Mouse (Mus musculus) heart, postnatal 0 days (tissue): ENCODE data around the gene Primpol. TPM values are rescaled to one million over a fixed set of nuclear protein-coding genes. Genes with fewer than 3 reads are reported as not detected.
A peak's percentile ranks its signal among the peaks of the same experiment; 100 is the strongest.

ENCODE experiments used
- ATAC-seq: fragments of 200-750 bp; cut with Nextera tagmentation; 2 replicates; pipeline ENCODE4 v1.8.0; 2017; ENCODE audit warnings: low read depth, moderate number of reproducible peaks, moderate library complexity; ENCODE audit not compliant: insufficient read depth
- DNase-seq: peaks from one replicate; pipeline ENCODE4 v3.0.0-alpha.2; 2016; ENCODE audit warnings: low spot score
- H3K27ac ChIP-seq: fragments of 300-500 bp; sonication (generic); 2 replicates; pipeline ENCODE4 v1.5.1; 2014; ENCODE audit warnings: low read depth, mild to moderate bottlenecking
- H3K27me3 ChIP-seq: fragments of 300-500 bp; sonication (generic); 2 replicates; pipeline ENCODE4 v1.6.1; 2014; ENCODE audit warnings: low read length, mixed read lengths; ENCODE audit not compliant: control insufficient read depth, insufficient read depth
- H3K36me3 ChIP-seq: fragments of 300-500 bp; sonication (generic); replicated peaks from 2 replicates; pipeline ENCODE4 v1.6.1; 2014; ENCODE audit warnings: low read length, mixed read lengths; ENCODE audit not compliant: control insufficient read depth, insufficient read depth
- H3K4me1 ChIP-seq: fragments of 300-500 bp; sonication (generic); 2 replicates; pipeline ENCODE4 v1.6.1; 2014; ENCODE audit warnings: antibody characterized with exemption; ENCODE audit not compliant: control insufficient read depth, insufficient read depth
- H3K4me2 ChIP-seq: fragments of 300-500 bp; sonication (generic); 2 replicates; pipeline ENCODE4 v1.6.1; 2014; ENCODE audit warnings: low read depth, mild to moderate bottlenecking, low read length, moderate library complexity
- H3K4me3 ChIP-seq: fragments of 300-500 bp; sonication (generic); 2 replicates; pipeline ENCODE4 v1.5.1; 2014; ENCODE audit warnings: low read depth, low read length
- H3K9ac ChIP-seq: fragments of 300-500 bp; sonication (generic); replicated peaks from 2 replicates; pipeline ENCODE4 v1.6.1; 2014; ENCODE audit warnings: low read depth, low read length, mixed read lengths
- H3K9me3 ChIP-seq: fragments of 300-500 bp; sonication (generic); replicated peaks from 2 replicates; pipeline ENCODE4 v1.6.1; 2016; ENCODE audit warnings: low read length; ENCODE audit not compliant: control insufficient read depth
- CTCF ChIP-seq: IDR thresholded peaks from 2 replicates; pipeline ENCODE4 v1.5.1; 2016; ENCODE audit warnings: antibody characterized with exemption, control low read depth, low read depth
- EP300 ChIP-seq: IDR thresholded peaks from 2 replicates; pipeline ENCODE4 v1.6.1; 2016; ENCODE audit warnings: antibody characterized with exemption, low read depth
- WGBS: fragments of 180-500 bp; shearing (Covaris S2); extraction: QIAGEN DNeasy Blood & Tissue Kit; methylation state at CpG from one replicate; pipeline ENCODE4 v1.1.7; 2014; 5-methylcytosine and 5-hydroxymethylcytosine counted together
- polyA plus RNA-seq: library from polyadenylated mRNA; unstranded; fragments of >200 nt; fragmentation: Nextera tagmentation; extraction: Ambion mirVana; gene quantifications from 2 replicates; pipeline ENCODE4 v1.2.1, GENCODE M21; 2015
- total RNA-seq: library from RNA; depleted of rRNA; stranded (reverse); fragments of >200 nt; gene quantifications from 2 replicates; pipeline ENCODE4 v1.2.3, GENCODE M21; 2014; ENCODE audit warnings: low replicate concordance

The Primpol gene
- total and polyA plus RNA-seq, 2 experiments from 2014 or later: 2.9 to 3.4 TPM

GRCm38 (mm10) chr8:46626642-46627041 lies 9.6 kb upstream of the Primpol start:
- no peak overlapping the region for H3K27ac ChIP-seq
- H3K27me3 ChIP-seq: no peaks in the 10 kb centered on the region
- TF ChIP-seq CTCF (no peak), EP300 (no peak)
- DNase-seq (no peak), ATAC-seq (no peak)
- H3K9me3 ChIP-seq: no peaks in the 10 kb centered on the region
- H3K4me3 ChIP-seq: no peak overlapping the region
- WGBS: 90% methylated on average over 5 of the region's 5 CpGs
- no peak overlapping the region for H3K9ac ChIP-seq
- H3K4me2 ChIP-seq: no peak overlapping the region
- H3K36me3 ChIP-seq: peaks cover 10% of the 10 kb centered on the region
- H3K4me1 ChIP-seq: 0 out of 2 replicates have a peak, but pooled peaks cover 3% of the 10 kb centered on the region

GRCm38 (mm10) chr8:46625166-46625565 lies 8.2 kb upstream of the Primpol start:
- ATAC-seq (no peak), DNase-seq (no peak)
- 42% methylated on average over 1 of the region's 1 CpGs for WGBS
- no peak for TF ChIP-seq CTCF
- TF ChIP-seq EP300: no peak
- Histone ChIP-seq H3K4me1 (0 out of 2 replicates have a peak, but pooled peaks cover 3% of the 10 kb centered on the region), H3K27me3 (no peaks in the 10 kb centered on the region), H3K36me3 (peaks cover 3% of the 10 kb centered on the region), H3K4me3 (no peak overlapping the region), H3K27ac (no peak overlapping the region), H3K9me3 (no peaks in the 10 kb centered on the region), H3K9ac (no peak overlapping the region), H3K4me2 (no peak overlapping the region)

GRCm38 (mm10) chr8:46622446-46623270 lies 5.6 kb upstream of the Primpol start:
- ATAC-seq: peak; percentile 52
- WGBS: 76% methylated on average over 9 of the region's 9 CpGs
- 0 out of 2 replicates have a peak overlapping the region, but pooled peaks have one; percentile 3 for H3K27ac ChIP-seq

GRCm38 (mm10) chr8:46618639-46619320 lies 1.8 kb upstream of the Primpol start:
- Histone ChIP-seq H3K9ac (peak overlapping the region; percentile 74), H3K4me1 (peaks cover 20% of the 10 kb centered on the region), H3K36me3 (no peaks in the 10 kb centered on the region), H3K27ac (peak overlapping the region; percentile 82; the same call in 1 of the 2 replicates), H3K4me3 (peak overlapping the region; percentile 73), H3K9me3 (no peaks in the 10 kb centered on the region), H3K4me2 (peak overlapping the region; percentile 85), H3K27me3 (no peaks in the 10 kb centered on the region)
- DNase-seq: no peak
- TF ChIP-seq CTCF (no peak), EP300 (no peak)
- no peak for ATAC-seq
- WGBS: 18% methylated on average over 10 of the region's 10 CpGs

More at GRCm38 (mm10) chr8:46622446-46623270, 5.6 kb upstream of the Primpol start:
- no peak overlapping the region for H3K4me2 ChIP-seq
- no peak overlapping the region for H3K4me3 ChIP-seq
- TF ChIP-seq CTCF (no peak), EP300 (no peak)
- DNase-seq: no peak
- no peaks in the 10 kb centered on the region for H3K36me3 ChIP-seq
- H3K4me1 ChIP-seq: peaks cover 14% of the 10 kb centered on the region; the same call in 1 of the 2 replicates
- no peak overlapping the region for H3K9ac ChIP-seq
- H3K9me3 ChIP-seq: no peaks in the 10 kb centered on the region
- H3K27me3 ChIP-seq: no peaks in the 10 kb centered on the region

- Histone ChIP-seq H3K4me3 (peak overlapping the region; percentile 73), H3K4me1 (peaks cover 20% of the 10 kb centered on the region), H3K36me3 (no peaks in the 10 kb centered on the region), H3K4me2 (peak overlapping the region; percentile 85), H3K9me3 (no peaks in the 10 kb centered on the region), H3K27ac (peak overlapping the region; percentile 82), H3K27me3 (no peaks in the 10 kb centered on the region), H3K9ac (peak overlapping the region; percentile 74)
- DNase-seq (peak; percentile 34), ATAC-seq (peak; percentile 15)
- TF ChIP-seq CTCF (no peak), EP300 (no peak)
- under 1% methylated on average over 38 of the region's 38 CpGs for WGBS
These were observed 943 bp upstream of the Primpol start for GRCm38 (mm10) chr8:46617690-46618620.
